Mouse (Mus musculus) ES-E14 (cell line): ENCODE data around the gene Vmn1r18. TPM values are rescaled to one million over a fixed set of nuclear protein-coding genes. Genes with fewer than 3 reads are reported as not detected.
"Not testable (repeated sequence)": the region's sequence is repeated elsewhere in the genome, so short reads cannot be mapped to it uniquely, and the experiment has no call there.

Source experiments
- DNase-seq: peaks from one replicate; pipeline ENCODE4 v3.0.0-alpha.2; 2013; ENCODE audit warnings: low read depth, low spot score
- H3K27ac ChIP-seq: 2 replicates; pipeline ENCODE4 v1.5.1; 2012; ENCODE audit warnings: low read depth, mild to moderate bottlenecking, low read length, moderate library complexity, mixed read lengths; ENCODE audit not compliant: poor library complexity, insufficient read depth, severe bottlenecking
- H3K36me3 ChIP-seq: 2 replicates; pipeline ENCODE4 v1.6.1; 2012; ENCODE audit warnings: mild to moderate bottlenecking, low read length, moderate library complexity, mixed read lengths; ENCODE audit not compliant: control insufficient read depth, poor library complexity, insufficient read depth, severe bottlenecking
- H3K4me1 ChIP-seq, 2 experiments: fragments of 150-350 bp in 1 of 2; sonication (generic) in 1 of 2; 2 replicates each; pipeline ENCODE4 v1.6.1; 2012; ENCODE audit warnings: low read length in 2 of 2, mild to moderate bottlenecking in 1 of 2, mixed read lengths in 1 of 2; ENCODE audit not compliant: control insufficient read depth in 2 of 2, insufficient read depth in 2 of 2, poor library complexity in 1 of 2
- H3K4me3 ChIP-seq, 2 experiments: fragments of 150-350 bp in 1 of 2; sonication (generic) in 1 of 2; 2 replicates each; pipeline ENCODE4 v1.5.1; 2012; ENCODE audit warnings: low read length in 2 of 2, low read depth in 1 of 2, mild to moderate bottlenecking in 1 of 2, mixed read lengths in 1 of 2; ENCODE audit not compliant: insufficient read depth in 1 of 2, poor library complexity in 1 of 2, severe bottlenecking in 1 of 2
- H3K9ac ChIP-seq: 2 replicates; pipeline ENCODE4 v1.6.1; 2012; ENCODE audit warnings: low read depth, mild to moderate bottlenecking, low read length, mixed read lengths; ENCODE audit not compliant: poor library complexity, insufficient read depth, severe bottlenecking
- H3K9me3 ChIP-seq: fragments of 150-350 bp; sonication (generic); 2 replicates; pipeline ENCODE4 v1.6.1; 2012; ENCODE audit warnings: low read depth, mild to moderate bottlenecking, low read length; ENCODE audit not compliant: control insufficient read depth, insufficient read depth
- CHD2 ChIP-seq: IDR thresholded peaks from 2 replicates; pipeline ENCODE4 v1.6.1; 2014; ENCODE audit warnings: mild to moderate bottlenecking, low read depth, low read length, inconsistent platforms
- HCFC1 ChIP-seq: IDR thresholded peaks from 2 replicates; pipeline ENCODE4 v1.6.1; 2012; ENCODE audit warnings: low read length, inconsistent platforms, borderline replicate concordance; ENCODE audit not compliant: insufficient read depth
- MAFK ChIP-seq: IDR thresholded peaks from 2 replicates; pipeline ENCODE4 v1.6.1; 2014; ENCODE audit warnings: mild to moderate bottlenecking, low read depth, low read length, inconsistent platforms; ENCODE audit not compliant: insufficient read depth
- ZC3H11A ChIP-seq: IDR thresholded peaks from 2 replicates; pipeline ENCODE4 v1.6.1; 2012; ENCODE audit warnings: low read depth, mild to moderate bottlenecking, inconsistent platforms, low read length, borderline replicate concordance
- ZNF384 ChIP-seq: IDR thresholded peaks from 2 replicates; pipeline ENCODE4 v1.6.1; 2012; ENCODE audit warnings: low read depth, low read length, inconsistent platforms
- in situ Hi-C, 2 experiments: fragments of 600-800 bp; cut with MboI; formaldehyde crosslinking; loops; one replicate each; pipeline ENCODE4 v1.15.1; 2025; ENCODE audit warnings: low sequenced_read_pairs in 2 of 2, inconsistent platforms in 1 of 2; ENCODE audit not compliant: unreplicated experiment in 2 of 2
- total RNA-seq: library from RNA; depleted of rRNA; stranded (reverse); fragments of 300-350 nt; gene quantifications from 2 replicates; pipeline ENCODE4 v1.2.3, GENCODE M21; 2012; rRNA removed

Gene Vmn1r18
- not detected in 2 replicates for total RNA-seq

DNA sequence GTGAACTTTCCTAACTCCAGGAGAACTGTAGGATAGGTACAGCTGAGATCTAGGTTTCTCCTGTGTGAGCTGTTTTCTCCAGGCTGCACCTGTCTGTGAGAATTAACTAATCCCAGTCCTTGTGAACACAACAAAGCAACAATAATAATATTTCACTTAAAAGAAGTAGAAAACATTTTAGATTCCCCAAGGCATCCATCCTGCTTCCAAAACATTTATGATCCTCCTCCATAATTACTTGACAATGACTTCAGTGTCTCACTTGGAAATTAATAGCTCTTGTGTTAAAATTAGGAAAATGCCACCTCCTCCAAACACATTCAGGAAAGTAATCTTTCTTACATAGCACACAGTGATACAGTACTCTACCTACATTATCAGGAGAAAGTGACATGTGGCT is at the start of gene Vmn1r18:
Vmn1r18 (minus strand) TSS at position 101 of the 400 bp plus-strand sequence.
- in situ Hi-C loops: no loop called here

GRCm38 (mm10) chr6:57431196-57431595 is 35.6 kb upstream of the Vmn1r18 start:
- no peaks in the 10 kb centered on the region for H3K36me3 ChIP-seq
- no peaks in the 10 kb centered on the region for H3K4me1 ChIP-seq
- in situ Hi-C loops: loop anchor here (5.0 to 10.0 kb wide), 2 partner anchors 781 to 784 kb away; partner anchors contain the start of gene Vmn1r27 (in 1 of the 2)
- no peak overlapping the region for H3K9ac ChIP-seq
- no peak overlapping the region for H3K4me3 ChIP-seq
- DNase-seq: no peak
- TF ChIP-seq CHD2: no peak
- TF ChIP-seq MAFK: no peak
- TF ChIP-seq HCFC1: no peak
- no peak for TF ChIP-seq ZNF384
- H3K9me3 ChIP-seq: no peaks in the 10 kb centered on the region
- H3K27ac ChIP-seq: no peak overlapping the region

More for the DNA sequence above, at the start of gene Vmn1r18:
- H3K4me1 ChIP-seq: no peaks in the 10 kb centered on the region
- no peaks in the 10 kb centered on the region for H3K9me3 ChIP-seq
- no peak for DNase-seq
- H3K9ac ChIP-seq: no peak within 1 kb of the TSS
- no peak within 1 kb of the TSS for H3K4me3 ChIP-seq
- H3K36me3 ChIP-seq: no peaks in the 10 kb centered on the region
- TF ChIP-seq ZC3H11A (no peak), CHD2 (no peak), ZNF384 (no peak), MAFK (no peak), HCFC1 (no peak)
- no peak within 1 kb of the TSS for H3K27ac ChIP-seq

DNA sequence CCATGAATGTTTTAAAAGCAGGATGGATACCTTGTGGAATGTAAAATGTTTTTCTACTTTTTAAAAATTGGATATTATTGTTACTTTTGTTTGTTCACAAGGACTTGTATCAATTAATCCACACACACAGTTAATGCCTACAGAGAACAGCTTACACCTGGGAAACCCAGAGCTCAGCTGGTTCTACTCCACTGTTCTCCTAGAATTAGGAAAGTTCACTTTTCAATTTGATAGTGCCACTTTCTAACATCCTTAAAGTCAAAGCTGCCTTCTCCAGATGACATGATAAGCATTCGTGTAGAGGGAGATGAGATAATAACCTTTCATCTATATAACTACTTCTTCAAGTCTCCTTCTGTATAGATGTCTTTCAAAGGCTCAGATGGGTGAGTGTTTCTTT is 33.0 kb upstream of the Vmn1r18 start, which contains the start of gene Vmn1r20:
Vmn1r20 (plus strand) TSS at position 301 of the 400 bp plus-strand sequence.
- no peak within 1 kb of the TSS for H3K4me3 ChIP-seq
- in situ Hi-C loops: no loop called here
- no peaks in the 10 kb centered on the region for H3K9me3 ChIP-seq
- H3K9ac ChIP-seq: no peak within 1 kb of the TSS
- no peak for DNase-seq
- TF ChIP-seq MAFK (no peak), ZC3H11A (no peak), ZNF384 (no peak), HCFC1 (no peak), CHD2 (no peak)
- no peaks in the 10 kb centered on the region for H3K36me3 ChIP-seq
- no peak within 1 kb of the TSS for H3K27ac ChIP-seq
- H3K4me1 ChIP-seq: no peaks in the 10 kb centered on the region

GRCm38 (mm10) chr6:57403480-57403879 is 7.9 kb upstream of the Vmn1r18 start, which contains the start of gene Vmn1r19:
Vmn1r19 (plus strand) TSS chr6:57403780.
- H3K36me3 ChIP-seq, H3K9ac ChIP-seq, in situ Hi-C loops, H3K4me3 ChIP-seq, H3K4me1 ChIP-seq, H3K27ac ChIP-seq, DNase-seq, H3K9me3 ChIP-seq: not testable (repeated sequence)

DNA sequence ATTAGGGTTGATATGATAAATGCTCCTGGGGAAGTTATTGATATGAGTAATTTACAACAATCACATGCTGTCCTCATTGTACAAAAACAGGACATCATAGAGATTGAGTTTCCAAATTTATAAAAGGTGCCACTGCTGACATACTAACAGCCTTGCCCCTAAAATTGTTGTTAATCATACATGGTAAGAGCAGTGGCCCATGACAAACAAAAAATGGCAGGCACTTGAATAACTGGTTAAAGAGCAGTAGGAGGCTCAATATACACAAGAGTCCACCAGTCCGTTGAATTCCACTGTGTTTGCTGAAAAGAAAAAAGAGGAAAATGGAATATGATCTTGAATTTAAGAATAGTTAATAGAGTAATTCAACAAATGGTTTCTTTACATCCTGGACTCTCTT is 28.1 kb downstream of the Vmn1r18 start:
- TF ChIP-seq ZNF384 (no peak), HCFC1 (no peak), MAFK (no peak), CHD2 (no peak)
- in situ Hi-C loops: no loop called here
- no peaks in the 10 kb centered on the region for H3K9me3 ChIP-seq

DNA sequence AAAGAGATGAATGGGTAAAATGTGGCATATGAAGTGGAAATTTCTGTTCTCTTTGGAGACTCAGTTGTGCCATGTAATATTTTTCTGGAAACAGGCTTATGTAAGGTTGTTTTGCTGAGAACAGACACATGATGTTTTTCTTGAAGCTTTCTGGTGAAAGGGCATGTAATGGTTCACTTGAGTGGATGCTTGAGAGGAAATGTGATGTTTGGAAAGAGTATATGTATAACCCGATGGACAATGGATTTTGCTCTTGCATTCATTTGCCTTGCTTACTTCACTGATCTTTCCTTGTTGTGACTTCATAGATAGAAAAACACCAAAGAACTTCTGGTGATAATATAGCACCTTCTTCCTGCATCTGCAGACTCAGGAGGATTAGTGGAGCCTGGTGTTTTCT is 29.7 kb downstream of the Vmn1r18 start:
- H3K36me3 ChIP-seq, H3K27ac ChIP-seq, in situ Hi-C loops, H3K4me3 ChIP-seq, H3K9ac ChIP-seq, H3K4me1 ChIP-seq, DNase-seq, H3K9me3 ChIP-seq: not testable (repeated sequence)

More for the DNA sequence above, 28.1 kb downstream of the Vmn1r18 start:
- Histone ChIP-seq H3K9ac (no peak overlapping the region), H3K4me3 (no peak overlapping the region), H3K36me3 (no peaks in the 10 kb centered on the region), H3K4me1 (no peaks in the 10 kb centered on the region), H3K27ac (no peak overlapping the region)
- DNase-seq: no peak
